Mouse (Mus musculus) intestine, postnatal 0 days (tissue): ENCODE measurements around the gene Pdpn. TPM values are rescaled to one million over a fixed set of nuclear protein-coding genes. Genes with fewer than 3 reads are reported as not detected.

ENCODE experiments used
- ATAC-seq: fragments of 200-750 bp; cut with Nextera tagmentation; 2 replicates; pipeline ENCODE4 v1.8.0; 2017; ENCODE audit warnings: mild to moderate bottlenecking, moderate TSS enrichment, moderate library complexity
- H3K27ac ChIP-seq: fragments of 300-500 bp; sonication (generic); 2 replicates; pipeline ENCODE4 v1.5.1; 2014; ENCODE audit warnings: mild to moderate bottlenecking, low read depth, low read length, moderate library complexity
- H3K27me3 ChIP-seq: fragments of 300-500 bp; sonication (generic); replicated peaks from 2 replicates; pipeline ENCODE4 v1.6.1; 2014; ENCODE audit warnings: low read length, mixed read lengths; ENCODE audit not compliant: control insufficient read depth, insufficient read depth
- H3K36me3 ChIP-seq: fragments of 300-500 bp; sonication (generic); 2 replicates; pipeline ENCODE4 v1.6.1; 2014; ENCODE audit warnings: mild to moderate bottlenecking, moderate library complexity; ENCODE audit not compliant: control insufficient read depth, insufficient read depth
- H3K4me1 ChIP-seq: fragments of 300-500 bp; sonication (generic); replicated peaks from 2 replicates; pipeline ENCODE4 v1.6.1; 2014; ENCODE audit warnings: antibody characterized with exemption, low read length, mixed read lengths; ENCODE audit not compliant: control insufficient read depth, insufficient read depth
- H3K4me2 ChIP-seq: fragments of 300-500 bp; sonication (generic); replicated peaks from 2 replicates; pipeline ENCODE4 v1.6.1; 2014; ENCODE audit warnings: low read depth, mild to moderate bottlenecking, moderate library complexity
- H3K4me3 ChIP-seq: fragments of 300-500 bp; sonication (generic); 2 replicates; pipeline ENCODE4 v1.5.1; 2014; ENCODE audit warnings: low read depth, low read length
- H3K9ac ChIP-seq: fragments of 300-500 bp; sonication (generic); 2 replicates; pipeline ENCODE4 v1.6.1; 2014; ENCODE audit warnings: mild to moderate bottlenecking, low read depth, low read length
- H3K9me3 ChIP-seq: fragments of 300-500 bp; sonication (generic); 2 replicates; pipeline ENCODE4 v1.6.1; 2016; ENCODE audit warnings: mixed run types; ENCODE audit not compliant: control insufficient read depth
- CTCF ChIP-seq: sonication (generic); IDR thresholded peaks from 2 replicates; pipeline ENCODE4 v1.5.1; 2016; ENCODE audit warnings: low read depth, mild to moderate bottlenecking, control low read depth, antibody characterized with exemption, moderate library complexity
- WGBS: fragments of 180-500 bp; shearing (Covaris S2); extraction: QIAGEN DNeasy Blood & Tissue Kit; methylation state at CpG from one replicate; pipeline ENCODE4 v1.1.7; 2014; 5-methylcytosine and 5-hydroxymethylcytosine counted together
- polyA plus RNA-seq: library from polyadenylated mRNA; unstranded; fragments of >200 nt; fragmentation: Nextera tagmentation; extraction: Ambion mirVana; gene quantifications from 2 replicates; pipeline ENCODE4 v1.2.1, GENCODE M21; 2015

Pdpn gene
- polyA plus RNA-seq, 1 experiment from 2014 or later = 18.5 TPM

GRCm38 (mm10) chr4:143239117-143239516 is 60.2 kb downstream of the Pdpn start:
- 90% methylated on average over 5 of the region's 5 CpGs for WGBS
- Histone ChIP-seq H3K9me3 (0 out of 2 replicates have a peak, but pooled peaks cover 4% of the 10 kb centered on the region), H3K36me3 (no peaks in the 10 kb centered on the region), H3K27ac (no peak overlapping the region), H3K4me2 (no peak overlapping the region), H3K4me1 (no peaks in the 10 kb centered on the region), H3K27me3 (no peaks in the 10 kb centered on the region), H3K4me3 (no peak overlapping the region), H3K9ac (no peak overlapping the region)
- ATAC-seq = no peak
- TF ChIP-seq CTCF = no peak

- Histone ChIP-seq H3K27me3 (no peaks in the 10 kb centered on the region), H3K4me2 (peak overlapping the region; percentile 53), H3K9ac (no peak overlapping the region), H3K36me3 (no peaks in the 10 kb centered on the region), H3K9me3 (0 out of 2 replicates have a peak, but pooled peaks cover 4% of the 10 kb centered on the region), H3K27ac (no peak overlapping the region), H3K4me3 (peak overlapping the region; percentile 22), H3K4me1 (no peaks in the 10 kb centered on the region)
- ATAC-seq = peak; percentile 28; the same call in 1 of the 2 replicates
- 20% methylated on average over 23 of the region's 23 CpGs for WGBS
- peak; percentile 84 for TF ChIP-seq CTCF
These were observed 60.9 kb downstream of the Pdpn start for GRCm38 (mm10) chr4:143238241-143239031.

- H3K4me3 ChIP-seq = no peak overlapping the region
- H3K4me2 ChIP-seq = no peak overlapping the region
- H3K4me1 ChIP-seq = no peaks in the 10 kb centered on the region
- 0 out of 2 replicates have a peak, but pooled peaks cover 4% of the 10 kb centered on the region for H3K9me3 ChIP-seq
- H3K27me3 ChIP-seq = no peaks in the 10 kb centered on the region
- no peak for ATAC-seq
- no peak overlapping the region for H3K9ac ChIP-seq
- H3K27ac ChIP-seq = no peak overlapping the region
- TF ChIP-seq CTCF = no peak
- H3K36me3 ChIP-seq = no peaks in the 10 kb centered on the region
- 90% methylated on average over 10 of the region's 10 CpGs for WGBS
These were observed 67.5 kb downstream of the Pdpn start for GRCm38 (mm10) chr4:143231790-143232422.

GRCm38 (mm10) chr4:143231110-143231509 is 68.3 kb downstream of the Pdpn start:
- Histone ChIP-seq H3K4me2 (no peak overlapping the region), H3K4me3 (no peak overlapping the region), H3K9ac (no peak overlapping the region), H3K9me3 (0 out of 2 replicates have a peak, but pooled peaks cover 4% of the 10 kb centered on the region), H3K4me1 (no peaks in the 10 kb centered on the region), H3K36me3 (no peaks in the 10 kb centered on the region), H3K27ac (no peak overlapping the region), H3K27me3 (no peaks in the 10 kb centered on the region)
- TF ChIP-seq CTCF = no peak
- ATAC-seq = no peak
- 65% methylated on average over 3 of the region's 3 CpGs for WGBS

- Histone ChIP-seq H3K4me3 (no peak overlapping the region), H3K4me1 (no peaks in the 10 kb centered on the region), H3K4me2 (no peak overlapping the region), H3K9me3 (no peaks in the 10 kb centered on the region), H3K9ac (no peak overlapping the region), H3K27ac (no peak overlapping the region), H3K27me3 (no peaks in the 10 kb centered on the region), H3K36me3 (no peaks in the 10 kb centered on the region)
- no peak for TF ChIP-seq CTCF
- ATAC-seq = no peak
- 54% methylated on average over 5 of the region's 5 CpGs for WGBS
These were observed 71.4 kb downstream of the Pdpn start for GRCm38 (mm10) chr4:143227976-143228375.

- 60% methylated on average over 9 of the region's 9 CpGs for WGBS
- ATAC-seq = no peak
These were observed 73.5 kb downstream of the Pdpn start for GRCm38 (mm10) chr4:143225886-143226285.

More at GRCm38 (mm10) chr4:143225886-143226285, 73.5 kb downstream of the Pdpn start:
- Histone ChIP-seq H3K27me3 (no peaks in the 10 kb centered on the region), H3K4me2 (no peak overlapping the region), H3K4me1 (no peaks in the 10 kb centered on the region), H3K27ac (no peak overlapping the region), H3K4me3 (no peak overlapping the region), H3K9me3 (no peaks in the 10 kb centered on the region), H3K36me3 (no peaks in the 10 kb centered on the region), H3K9ac (no peak overlapping the region)
- no peak for TF ChIP-seq CTCF
